Mouse (Mus musculus) heart, adult 2 months (tissue): Measurements from ENCODE around the gene Atp2b2. TPM values are rescaled to one million over a fixed set of nuclear protein-coding genes. Genes with fewer than 3 reads are reported as not detected.

ENCODE experiments used
- DNase-seq, 2 experiments: peaks; one replicate each; pipeline ENCODE4 v3.0.0; 2021
- H3K27ac ChIP-seq: fragments of 200-600 bp; 2 replicates; pipeline ENCODE4 v1.8.1; 2022
- H3K27me3 ChIP-seq: fragments of 200-500 bp; 2 replicates; pipeline ENCODE4 v1.6.1; 2012; ENCODE audit warnings: mild to moderate bottlenecking, low read length, inconsistent platforms, mixed read lengths; ENCODE audit not compliant: control insufficient read depth, insufficient read depth
- H3K36me3 ChIP-seq: fragments of 200-500 bp; 2 replicates; pipeline ENCODE4 v1.6.1; 2012; ENCODE audit warnings: low read length, inconsistent platforms; ENCODE audit not compliant: control insufficient read depth, insufficient read depth
- H3K4me1 ChIP-seq: fragments of 200-500 bp; 2 replicates; pipeline ENCODE4 v1.6.1; 2011; ENCODE audit warnings: low read length; ENCODE audit not compliant: control insufficient read depth, insufficient read depth
- H3K4me3 ChIP-seq: fragments of 200-600 bp; 2 replicates; pipeline ENCODE4 v1.8.1; 2022
- H3K79me2 ChIP-seq: fragments of 200-500 bp; replicated peaks from 2 replicates; pipeline ENCODE4 v1.6.1; 2012; ENCODE audit warnings: mild to moderate bottlenecking, inconsistent platforms, low read length, moderate library complexity, mixed read lengths; ENCODE audit not compliant: control insufficient read depth, insufficient read depth
- H3K9ac ChIP-seq: fragments of 200-500 bp; 2 replicates; pipeline ENCODE4 v1.6.1; 2012; ENCODE audit warnings: low read depth, mild to moderate bottlenecking, control low read depth, inconsistent platforms, low read length, mixed read lengths
- CTCF ChIP-seq: fragments of 200-600 bp; IDR thresholded peaks from 2 replicates; pipeline ENCODE4 v1.8.1; 2022; ENCODE audit warnings: antibody characterized with exemption, mild to moderate bottlenecking, moderate library complexity
- EP300 ChIP-seq: fragments of 200-500 bp; IDR thresholded peaks from 2 replicates; pipeline ENCODE4 v1.6.1; 2011; ENCODE audit warnings: low read depth, low read length, control low read depth; ENCODE audit not compliant: insufficient read depth
- POLR2A ChIP-seq: fragments of 200-500 bp; IDR thresholded peaks from 2 replicates; pipeline ENCODE4 v1.6.1; 2011; ENCODE audit warnings: mild to moderate bottlenecking, low read depth, low read length, control low read depth; ENCODE audit not compliant: insufficient read depth
- WGBS: fragments of 180-500 bp; shearing (Covaris S2); methylation state at CpG from one replicate; pipeline ENCODE4 v1.1.7; 2018; 5-methylcytosine and 5-hydroxymethylcytosine counted together
- intact Hi-C: fragments of 180-260 bp; cut with DNase I; formaldehyde crosslinking; loops from one replicate; pipeline ENCODE4 v1.15.1; 2025
- polyA plus RNA-seq: library from polyadenylated mRNA; depleted of rRNA; stranded (reverse); fragments of >200 nt; gene quantifications from 2 replicates; pipeline ENCODE4 v1.2.3, GENCODE M21; 2012
- total RNA-seq, 2 experiments: library from RNA; stranded (reverse); gene quantifications; 2 replicates each; pipeline ENCODE4 v1.2.3; 2021

The Atp2b2 gene
- total and polyA plus RNA-seq, 3 experiments, result 0.64 to 1.1 (median 0.84) TPM

GRCm38 (mm10) chr6:113870775-113871174 is 171.6 kb downstream of the Atp2b2 start:
- no peak overlapping the region for H3K27ac ChIP-seq
- no peak for DNase-seq
- TF ChIP-seq EP300 (no peak), CTCF (no peak), POLR2A (no peak)
- H3K4me3 ChIP-seq, result no peak overlapping the region
- H3K79me2 ChIP-seq, result no peaks in the 10 kb centered on the region
- H3K4me1 ChIP-seq, result no peaks in the 10 kb centered on the region
- no peaks in the 10 kb centered on the region for H3K27me3 ChIP-seq
- no peak overlapping the region for H3K9ac ChIP-seq
- no peaks in the 10 kb centered on the region for H3K36me3 ChIP-seq
- 54% methylated on average over 9 of the region's 9 CpGs for WGBS
- intact Hi-C loops, result no loop called here

- TF ChIP-seq EP300, result no peak
- no peak for TF ChIP-seq POLR2A
- TF ChIP-seq CTCF, result no peak
- Histone ChIP-seq H3K27ac (no peak overlapping the region), H3K4me3 (no peak overlapping the region), H3K79me2 (no peaks in the 10 kb centered on the region), H3K27me3 (no peaks in the 10 kb centered on the region), H3K36me3 (no peaks in the 10 kb centered on the region), H3K9ac (no peak overlapping the region), H3K4me1 (no peaks in the 10 kb centered on the region)
- DNase-seq, result no peak
- WGBS, result 74% methylated on average over 6 of the region's 6 CpGs
- intact Hi-C loops, result no loop called here
Observed at GRCm38 (mm10) chr6:113868552-113868951, 173.9 kb downstream of the Atp2b2 start.

- no peak for DNase-seq
- intact Hi-C loops, result no loop called here
- no peaks in the 10 kb centered on the region for H3K36me3 ChIP-seq
- H3K4me3 ChIP-seq, result no peak overlapping the region
- TF ChIP-seq CTCF (no peak), POLR2A (no peak), EP300 (no peak)
- no peaks in the 10 kb centered on the region for H3K79me2 ChIP-seq
- WGBS, result 75% methylated on average over 7 of the region's 7 CpGs
- H3K27ac ChIP-seq, result no peak overlapping the region
- H3K9ac ChIP-seq, result no peak overlapping the region
- H3K4me1 ChIP-seq, result no peaks in the 10 kb centered on the region
- H3K27me3 ChIP-seq, result no peaks in the 10 kb centered on the region
Observed at GRCm38 (mm10) chr6:113865699-113866098, 176.7 kb downstream of the Atp2b2 start.

- no peaks in the 10 kb centered on the region for H3K27me3 ChIP-seq
- no peaks in the 10 kb centered on the region for H3K79me2 ChIP-seq
- H3K4me1 ChIP-seq, result no peaks in the 10 kb centered on the region
- no peak overlapping the region for H3K9ac ChIP-seq
- 46% methylated on average over 7 of the region's 8 CpGs for WGBS
- intact Hi-C loops, result no loop called here
- H3K36me3 ChIP-seq, result no peaks in the 10 kb centered on the region
- H3K27ac ChIP-seq, result no peak overlapping the region
- no peak overlapping the region for H3K4me3 ChIP-seq
- no peak for TF ChIP-seq EP300
- TF ChIP-seq POLR2A, result no peak
- TF ChIP-seq CTCF, result no peak
- no peak for DNase-seq
Observed at GRCm38 (mm10) chr6:113864812-113865211, 177.6 kb downstream of the Atp2b2 start.

- Histone ChIP-seq H3K36me3 (no peaks in the 10 kb centered on the region), H3K27ac (no peak overlapping the region), H3K9ac (no peak overlapping the region), H3K79me2 (no peaks in the 10 kb centered on the region), H3K4me3 (no peak overlapping the region), H3K27me3 (no peaks in the 10 kb centered on the region), H3K4me1 (no peaks in the 10 kb centered on the region)
- WGBS, result 72% methylated on average over 4 of the region's 4 CpGs
- intact Hi-C loops, result no loop called here
- no peak for DNase-seq
- no peak for TF ChIP-seq EP300
- TF ChIP-seq POLR2A, result no peak
- TF ChIP-seq CTCF, result no peak
Observed at GRCm38 (mm10) chr6:113862955-113863354, 179.5 kb downstream of the Atp2b2 start.

- Histone ChIP-seq H3K9ac (no peak overlapping the region), H3K27ac (no peak overlapping the region), H3K36me3 (no peaks in the 10 kb centered on the region), H3K4me1 (no peaks in the 10 kb centered on the region), H3K79me2 (no peaks in the 10 kb centered on the region), H3K4me3 (no peak overlapping the region), H3K27me3 (no peaks in the 10 kb centered on the region)
- 69% methylated on average over 3 of the region's 3 CpGs for WGBS
- TF ChIP-seq CTCF (no peak), EP300 (no peak), POLR2A (no peak)
- intact Hi-C loops, result no loop called here
- no peak for DNase-seq
Observed at GRCm38 (mm10) chr6:113861938-113862337, 180.5 kb downstream of the Atp2b2 start.
